Mouse (Mus musculus) liver, embryonic 16.5 days (tissue): ENCODE results near the gene Psmd2. TPM values are rescaled to one million over a fixed set of nuclear protein-coding genes. Genes with fewer than 3 reads are reported as not detected.

Experiments
- ATAC-seq: fragments of 200-750 bp; cut with Nextera tagmentation; 2 replicates; pipeline ENCODE4 v1.8.0; 2017; ENCODE audit warnings: low read depth, mild to moderate bottlenecking, moderate number of reproducible peaks, moderate library complexity
- H3K27ac ChIP-seq: fragments of 300-500 bp; sonication (generic); 2 replicates; pipeline ENCODE4 v1.5.1; 2014; ENCODE audit warnings: mild to moderate bottlenecking, low read length
- H3K27me3 ChIP-seq: fragments of 300-500 bp; sonication (generic); 2 replicates; pipeline ENCODE4 v1.6.1; 2014; ENCODE audit warnings: low read depth, low read length, mixed read lengths; ENCODE audit not compliant: control insufficient read depth, insufficient read depth
- H3K36me3 ChIP-seq: fragments of 300-500 bp; sonication (generic); 2 replicates; pipeline ENCODE4 v1.6.1; 2014; ENCODE audit warnings: mild to moderate bottlenecking; ENCODE audit not compliant: control insufficient read depth, insufficient read depth
- H3K4me1 ChIP-seq: fragments of 300-500 bp; sonication (generic); 2 replicates; pipeline ENCODE4 v1.6.1; 2014; ENCODE audit warnings: low read depth, low read length, mixed read lengths; ENCODE audit not compliant: control insufficient read depth
- H3K4me2 ChIP-seq: fragments of 300-500 bp; sonication (generic); 2 replicates; pipeline ENCODE4 v1.6.1; 2014; ENCODE audit warnings: low read depth, low read length, mixed read lengths
- H3K4me3 ChIP-seq: fragments of 300-500 bp; sonication (generic); 2 replicates; pipeline ENCODE4 v1.5.1; 2014; ENCODE audit warnings: low read depth, mild to moderate bottlenecking, low read length
- H3K9ac ChIP-seq: fragments of 300-500 bp; sonication (generic); 2 replicates; pipeline ENCODE4 v1.6.1; 2014; ENCODE audit warnings: low read depth, low read length
- H3K9me3 ChIP-seq: fragments of 300-500 bp; sonication (generic); replicated peaks from 2 replicates; pipeline ENCODE4 v1.6.1; 2016; ENCODE audit warnings: low read length; ENCODE audit not compliant: control insufficient read depth
- WGBS: fragments of 180-500 bp; shearing (Covaris S2); extraction: QIAGEN DNeasy Blood & Tissue Kit; methylation state at CpG from one replicate; pipeline ENCODE4 v1.1.7; 2014; ENCODE audit not compliant: insufficient replicate concordance; 5-methylcytosine and 5-hydroxymethylcytosine counted together
- polyA plus RNA-seq: library from polyadenylated mRNA; unstranded; fragments of >200 nt; fragmentation: Nextera tagmentation; extraction: Ambion mirVana; gene quantifications from 2 replicates; pipeline ENCODE4 v1.2.1, GENCODE M21; 2015

Gene Psmd2
- polyA plus RNA-seq, result 159 and 170 TPM in 2 replicates

GRCm38 (mm10) chr16:20651076-20651946 is at the start of gene Psmd2:
TSS of gene Psmd2 (plus strand) at chr16:20651652.
- no peaks in the 10 kb centered on the region for H3K9me3 ChIP-seq
- peak; percentile 95 for ATAC-seq
- H3K4me2 ChIP-seq, result peak within 1 kb of the TSS; percentile 88
- WGBS, result 1% methylated on average over 46 of the region's 46 CpGs
- peaks cover 14% of the 10 kb centered on the region for H3K36me3 ChIP-seq
- peak within 1 kb of the TSS; percentile 69 for H3K27ac ChIP-seq
- H3K4me3 ChIP-seq, result peak within 1 kb of the TSS; percentile 88
- peak within 1 kb of the TSS; percentile 86 for H3K9ac ChIP-seq
- no peaks in the 10 kb centered on the region for H3K27me3 ChIP-seq
- peaks cover 17% of the 10 kb centered on the region for H3K4me1 ChIP-seq

- H3K9ac ChIP-seq, result no peak overlapping the region
- no peak for ATAC-seq
- WGBS, result 77% methylated on average over 9 of the region's 9 CpGs
- H3K4me2 ChIP-seq, result no peak overlapping the region
- peaks cover under 1% of the 10 kb centered on the region; the same call in 1 of the 2 replicates for H3K4me1 ChIP-seq
- peaks cover 7% of the 10 kb centered on the region for H3K36me3 ChIP-seq
- no peaks in the 10 kb centered on the region for H3K9me3 ChIP-seq
- H3K27me3 ChIP-seq, result no peaks in the 10 kb centered on the region
- no peak overlapping the region for H3K4me3 ChIP-seq
- no peak overlapping the region for H3K27ac ChIP-seq
Observed at GRCm38 (mm10) chr16:20604705-20605104, 46.7 kb upstream of the Psmd2 start.

GRCm38 (mm10) chr16:20610501-20611356 is 40.7 kb upstream of the Psmd2 start:
- Histone ChIP-seq H3K27ac (peak overlapping the region; percentile 68), H3K9ac (peak overlapping the region; percentile 72), H3K9me3 (no peaks in the 10 kb centered on the region), H3K4me2 (peak overlapping the region; percentile 96), H3K4me3 (peak overlapping the region; percentile 70), H3K27me3 (no peaks in the 10 kb centered on the region), H3K36me3 (peaks cover 4% of the 10 kb centered on the region; the same call in 1 of the 2 replicates), H3K4me1 (peaks cover 17% of the 10 kb centered on the region)
- peak; percentile 50 for ATAC-seq
- under 1% methylated on average over 28 of the region's 28 CpGs for WGBS

DNA sequence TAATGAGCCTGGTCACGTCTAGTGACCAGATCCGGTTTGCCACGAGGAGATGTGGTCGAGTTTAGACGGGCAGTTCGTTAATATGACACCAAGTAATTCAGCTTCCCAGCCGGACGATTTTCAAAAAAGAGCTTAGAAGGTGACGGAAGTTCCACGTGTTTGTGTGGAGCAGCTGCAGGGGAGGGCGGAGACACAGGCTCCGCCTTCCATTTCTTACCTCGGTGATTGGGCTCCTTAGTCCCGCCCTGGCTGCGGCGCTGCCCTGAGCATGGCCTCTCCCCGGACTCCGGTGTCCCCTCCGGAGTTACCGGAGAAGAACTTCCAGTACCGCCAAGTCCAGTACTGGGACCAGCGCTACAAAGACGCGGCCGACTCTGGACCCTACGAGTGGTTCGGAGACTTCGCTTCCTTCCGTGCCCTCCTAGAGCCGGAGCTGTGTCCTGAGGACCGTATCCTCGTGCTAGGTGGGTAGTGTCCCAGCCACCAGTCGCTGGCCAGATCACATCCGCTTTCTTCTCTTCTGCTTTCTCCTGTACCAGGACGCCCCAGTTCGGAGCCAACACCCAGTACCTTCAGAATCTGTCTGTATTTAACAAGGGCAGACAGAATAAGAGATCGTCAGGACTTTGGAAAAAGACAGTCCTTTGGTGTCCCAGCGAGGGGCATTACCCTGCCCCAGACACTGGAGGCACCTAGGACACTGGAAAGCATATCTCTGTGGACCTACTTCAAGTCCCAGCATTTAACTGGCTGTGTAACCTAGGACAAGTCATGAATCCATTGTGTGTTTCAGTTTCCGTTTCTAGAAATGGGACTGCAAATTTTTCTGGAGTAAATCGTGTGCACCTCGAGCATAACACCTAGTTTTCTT is 39.9 kb upstream of the Psmd2 start, which contains the start of the genes Eef1akmt4, Gm49333 and Alg3:
TSS of gene Eef1akmt4 (plus strand) at position 237 of the 871 bp plus-strand sequence.
TSS of gene Gm49333 (plus strand) at position 254 of the 871 bp plus-strand sequence.
TSS of gene Alg3 (minus strand) at position 379 of the 871 bp plus-strand sequence.
- WGBS, result 1% methylated on average over 41 of the region's 41 CpGs
- peak; percentile 99 for ATAC-seq
- Histone ChIP-seq H3K4me3 (peak within 1 kb of the TSS; percentile 70), H3K9me3 (no peaks in the 10 kb centered on the region), H3K27ac (peak within 1 kb of the TSS; percentile 68), H3K4me1 (peaks cover 17% of the 10 kb centered on the region), H3K9ac (peak within 1 kb of the TSS; percentile 75), H3K4me2 (peak within 1 kb of the TSS; percentile 96), H3K36me3 (peaks cover 4% of the 10 kb centered on the region; the same call in 1 of the 2 replicates), H3K27me3 (no peaks in the 10 kb centered on the region)

- WGBS, result 4% methylated on average over 77 of the region's 83 CpGs
- Histone ChIP-seq H3K9ac (no peak overlapping the region), H3K4me3 (peak overlapping the region; percentile 45), H3K27me3 (peaks cover 67% of the 10 kb centered on the region), H3K27ac (no peak overlapping the region), H3K4me2 (peak overlapping the region; percentile 97), H3K36me3 (no peaks in the 10 kb centered on the region), H3K9me3 (no peaks in the 10 kb centered on the region), H3K4me1 (peaks cover 29% of the 10 kb centered on the region)
- peak; percentile 7; the same call in 1 of the 2 replicates for ATAC-seq
Observed at GRCm38 (mm10) chr16:20619541-20620398, 31.7 kb upstream of the Psmd2 start.

- 0 out of 2 replicates have a peak, but pooled peaks have one; percentile 1 for ATAC-seq
- H3K4me3 ChIP-seq, result peak overlapping the region; percentile 72
- H3K9me3 ChIP-seq, result no peaks in the 10 kb centered on the region
- H3K4me2 ChIP-seq, result peak overlapping the region; percentile 97
- H3K36me3 ChIP-seq, result no peaks in the 10 kb centered on the region
- peaks cover 29% of the 10 kb centered on the region for H3K4me1 ChIP-seq
- no peak overlapping the region for H3K27ac ChIP-seq
- H3K9ac ChIP-seq, result no peak overlapping the region
- H3K27me3 ChIP-seq, result peaks cover 67% of the 10 kb centered on the region
- 1% methylated on average over 9 of the region's 9 CpGs for WGBS
Observed at GRCm38 (mm10) chr16:20620399-20620735, 31.1 kb upstream of the Psmd2 start.

DNA sequence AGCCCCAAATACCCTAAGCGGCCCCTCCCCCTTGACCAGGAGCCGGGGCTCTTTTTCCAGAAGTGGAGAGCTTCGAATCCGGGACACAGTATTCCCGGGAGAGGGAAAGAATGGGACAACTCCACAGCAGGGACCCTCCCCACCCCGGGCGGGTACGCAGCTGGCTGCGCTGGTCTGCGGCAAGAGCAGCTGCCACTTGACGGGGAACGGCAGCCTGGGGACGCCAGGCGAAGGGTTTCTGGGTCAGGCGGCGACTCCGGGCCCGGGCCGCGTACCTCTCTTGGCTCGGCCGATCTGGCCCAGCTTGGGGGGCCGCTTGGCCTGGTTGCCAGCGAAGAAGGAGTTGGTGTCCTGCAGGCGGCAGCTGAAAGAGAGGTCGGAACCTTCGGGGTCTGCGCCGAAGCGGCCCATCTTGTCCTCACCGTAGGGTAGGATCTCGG is 30.7 kb upstream of the Psmd2 start:
- H3K4me1 ChIP-seq, result peaks cover 29% of the 10 kb centered on the region
- H3K27ac ChIP-seq, result no peak overlapping the region
- peaks cover 67% of the 10 kb centered on the region for H3K27me3 ChIP-seq
- peak overlapping the region; percentile 60 for H3K9ac ChIP-seq
- H3K4me3 ChIP-seq, result peak overlapping the region; percentile 72
- no peak; the same call in 1 of the 2 replicates for ATAC-seq
- no peaks in the 10 kb centered on the region for H3K36me3 ChIP-seq
- H3K9me3 ChIP-seq, result no peaks in the 10 kb centered on the region
- WGBS, result under 1% methylated on average over 32 of the region's 32 CpGs
- H3K4me2 ChIP-seq, result peak overlapping the region; percentile 97
